Mouse (Mus musculus) lung, adult 2 months (tissue): Measurements from ENCODE around the gene Ginm1.

ENCODE experiments used
- CTCF ChIP-seq: fragments of 200-500 bp; IDR thresholded peaks from 2 replicates; pipeline ENCODE4 v1.5.1; 2011; ENCODE audit warnings: mild to moderate bottlenecking, low read length, control low read depth; ENCODE audit not compliant: insufficient read depth
- POLR2A ChIP-seq: fragments of 200-500 bp; IDR thresholded peaks from 2 replicates; pipeline ENCODE4 v1.6.1; 2011; ENCODE audit warnings: low read depth, mild to moderate bottlenecking, control low read depth, low read length, borderline replicate concordance; ENCODE audit errors: extremely low read depth

GRCm38 (mm10) chr10:7839551-7840352 lies 47.1 kb upstream of the Ginm1 start:
- TF ChIP-seq CTCF (no peak), POLR2A (no peak)
